Mouse (Mus musculus) lung, adult 2 months (tissue): ENCODE results near the gene Foxd4.

Experiments
- CTCF ChIP-seq: fragments of 200-500 bp; IDR thresholded peaks from 2 replicates; pipeline ENCODE4 v1.5.1; 2011; ENCODE audit warnings: mild to moderate bottlenecking, low read length, control low read depth; ENCODE audit not compliant: insufficient read depth
- POLR2A ChIP-seq: fragments of 200-500 bp; IDR thresholded peaks from 2 replicates; pipeline ENCODE4 v1.6.1; 2011; ENCODE audit warnings: low read depth, mild to moderate bottlenecking, control low read depth, low read length, borderline replicate concordance; ENCODE audit errors: extremely low read depth

DNA sequence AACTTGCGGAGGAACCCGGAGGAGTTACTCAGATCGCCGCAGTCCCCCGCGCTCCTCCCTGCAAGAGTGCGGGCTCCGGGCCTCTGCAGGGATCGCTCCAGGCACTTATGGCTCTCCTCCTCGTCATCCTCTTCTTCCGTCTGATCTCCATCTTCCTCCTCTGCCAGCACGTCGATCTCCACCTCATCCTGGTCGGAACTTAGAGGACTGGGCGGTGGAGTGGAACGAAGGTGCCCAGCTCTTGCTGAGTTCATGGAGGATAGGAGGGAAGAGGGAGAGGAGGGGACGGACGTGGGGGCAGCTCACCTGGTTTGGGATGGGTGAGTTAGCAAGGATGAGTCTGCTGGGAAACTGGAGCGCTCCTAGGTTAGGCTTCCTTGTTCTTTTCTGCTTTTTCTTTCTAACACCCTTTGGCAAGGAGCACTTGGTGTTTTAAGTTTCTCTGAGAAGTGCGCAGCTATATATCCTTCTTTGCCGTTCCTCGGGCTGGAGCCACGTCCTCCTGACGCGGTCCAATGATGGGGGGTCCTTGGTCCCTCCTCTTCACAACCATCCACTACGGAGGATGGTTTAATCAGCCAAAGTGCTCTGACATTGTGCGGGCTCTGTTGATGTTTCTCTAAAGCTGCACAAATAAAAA lies at the start of gene Foxd4:
- TF ChIP-seq CTCF: no peak
- no peak for TF ChIP-seq POLR2A
